Mouse (Mus musculus) neural tube, embryonic 14.5 days (tissue): Measurements from ENCODE around the gene Lrp1. TPM values are rescaled to one million over a fixed set of nuclear protein-coding genes. Genes with fewer than 3 reads are reported as not detected.

Experiments used
- ATAC-seq: fragments of 200-750 bp; cut with Nextera tagmentation; 2 replicates; pipeline ENCODE4 v1.8.0; 2017; ENCODE audit warnings: low read depth, mild to moderate bottlenecking, moderate TSS enrichment, moderate library complexity
- H3K27ac ChIP-seq: fragments of 300-500 bp; sonication (generic); 2 replicates; pipeline ENCODE4 v1.5.1; 2014; ENCODE audit warnings: low read depth, mild to moderate bottlenecking, control low read depth, low read length, moderate library complexity, mixed read lengths
- H3K27me3 ChIP-seq: fragments of 300-500 bp; sonication (generic); 2 replicates; pipeline ENCODE4 v1.6.1; 2014; ENCODE audit warnings: low read length; ENCODE audit not compliant: control insufficient read depth, insufficient read depth
- H3K36me3 ChIP-seq: fragments of 300-500 bp; sonication (generic); 2 replicates; pipeline ENCODE4 v1.6.1; 2014; ENCODE audit warnings: low read length, mixed read lengths; ENCODE audit not compliant: control insufficient read depth, insufficient read depth
- H3K4me1 ChIP-seq: fragments of 300-500 bp; sonication (generic); 2 replicates; pipeline ENCODE4 v1.6.1; 2014; ENCODE audit warnings: low read length; ENCODE audit not compliant: control insufficient read depth, insufficient read depth
- H3K4me2 ChIP-seq: fragments of 300-500 bp; sonication (generic); 2 replicates; pipeline ENCODE4 v1.6.1; 2014; ENCODE audit warnings: mild to moderate bottlenecking, low read depth, low read length, control low read depth
- H3K4me3 ChIP-seq: fragments of 300-500 bp; sonication (generic); 2 replicates; pipeline ENCODE4 v1.5.1; 2014; ENCODE audit warnings: low read depth, low read length, control low read depth, mixed read lengths
- H3K9ac ChIP-seq: fragments of 300-500 bp; sonication (generic); replicated peaks from 2 replicates; pipeline ENCODE4 v1.6.1; 2014; ENCODE audit warnings: low read depth, mild to moderate bottlenecking, control low read depth, low read length, mixed read lengths
- H3K9me3 ChIP-seq: fragments of 300-500 bp; sonication (generic); 2 replicates; pipeline ENCODE4 v1.6.1; 2016; ENCODE audit warnings: low read length; ENCODE audit not compliant: control insufficient read depth
- WGBS: fragments of 180-500 bp; shearing (Covaris S2); extraction: QIAGEN DNeasy Blood & Tissue Kit; methylation state at CpG from one replicate; pipeline ENCODE4 v1.1.7; 2014; 5-methylcytosine and 5-hydroxymethylcytosine counted together
- polyA plus RNA-seq: library from polyadenylated mRNA; unstranded; fragments of >200 nt; fragmentation: Nextera tagmentation; extraction: Ambion mirVana; gene quantifications from 2 replicates; pipeline ENCODE4 v1.2.1, GENCODE M21; 2014

The Lrp1 gene
- polyA plus RNA-seq, 1 experiment from 2014 or later: 110 TPM

- H3K27ac ChIP-seq: no peak overlapping the region
- 94% methylated on average over 15 of the region's 15 CpGs for WGBS
- no peaks in the 10 kb centered on the region for H3K27me3 ChIP-seq
- no peak overlapping the region for H3K4me3 ChIP-seq
- H3K9me3 ChIP-seq: no peaks in the 10 kb centered on the region
- no peak overlapping the region for H3K9ac ChIP-seq
- H3K4me2 ChIP-seq: no peak overlapping the region
- ATAC-seq: no peak
- H3K36me3 ChIP-seq: peaks cover 96% of the 10 kb centered on the region
- no peaks in the 10 kb centered on the region for H3K4me1 ChIP-seq
Observed at GRCm38 (mm10) chr10:127577982-127578381, 43.0 kb downstream of the Lrp1 start.

- H3K4me2 ChIP-seq: no peak overlapping the region
- H3K9ac ChIP-seq: no peak overlapping the region
- no peak for ATAC-seq
- H3K4me1 ChIP-seq: no peaks in the 10 kb centered on the region
- peaks cover 96% of the 10 kb centered on the region for H3K36me3 ChIP-seq
- 87% methylated on average over 9 of the region's 9 CpGs for WGBS
- no peaks in the 10 kb centered on the region for H3K27me3 ChIP-seq
- H3K9me3 ChIP-seq: no peaks in the 10 kb centered on the region
- H3K27ac ChIP-seq: no peak overlapping the region
- H3K4me3 ChIP-seq: no peak overlapping the region
Observed at GRCm38 (mm10) chr10:127577156-127577555, 43.8 kb downstream of the Lrp1 start.

- peaks cover 95% of the 10 kb centered on the region for H3K36me3 ChIP-seq
- ATAC-seq: no peak
- no peak overlapping the region for H3K27ac ChIP-seq
- H3K4me1 ChIP-seq: no peaks in the 10 kb centered on the region
- no peak overlapping the region for H3K4me2 ChIP-seq
- no peaks in the 10 kb centered on the region for H3K27me3 ChIP-seq
- no peaks in the 10 kb centered on the region for H3K9me3 ChIP-seq
- H3K9ac ChIP-seq: no peak overlapping the region
- no peak overlapping the region for H3K4me3 ChIP-seq
- WGBS: 61% methylated on average over 18 of the region's 18 CpGs
Observed at GRCm38 (mm10) chr10:127576381-127576961, 44.5 kb downstream of the Lrp1 start.

- Histone ChIP-seq H3K4me3 (no peak overlapping the region), H3K36me3 (peaks cover 93% of the 10 kb centered on the region), H3K4me1 (no peaks in the 10 kb centered on the region), H3K27ac (no peak overlapping the region), H3K9ac (no peak overlapping the region), H3K27me3 (no peaks in the 10 kb centered on the region), H3K4me2 (no peak overlapping the region), H3K9me3 (no peaks in the 10 kb centered on the region)
- WGBS: 94% methylated on average over 7 of the region's 7 CpGs
- ATAC-seq: no peak
Observed at GRCm38 (mm10) chr10:127575741-127576140, 45.2 kb downstream of the Lrp1 start.

- H3K36me3 ChIP-seq: peaks cover 82% of the 10 kb centered on the region
- no peaks in the 10 kb centered on the region for H3K27me3 ChIP-seq
- 95% methylated on average over 5 of the region's 5 CpGs for WGBS
- no peak overlapping the region for H3K4me3 ChIP-seq
- no peak overlapping the region for H3K4me2 ChIP-seq
- H3K9ac ChIP-seq: no peak overlapping the region
- no peaks in the 10 kb centered on the region for H3K4me1 ChIP-seq
- no peak overlapping the region for H3K27ac ChIP-seq
- no peak for ATAC-seq
- H3K9me3 ChIP-seq: no peaks in the 10 kb centered on the region
Observed at GRCm38 (mm10) chr10:127572281-127572680, 48.7 kb downstream of the Lrp1 start.

- peaks cover 82% of the 10 kb centered on the region for H3K36me3 ChIP-seq
- ATAC-seq: no peak
- 94% methylated on average over 17 of the region's 17 CpGs for WGBS
- H3K4me3 ChIP-seq: no peak overlapping the region
- no peaks in the 10 kb centered on the region for H3K4me1 ChIP-seq
- H3K27ac ChIP-seq: no peak overlapping the region
- H3K4me2 ChIP-seq: no peak overlapping the region
- no peak overlapping the region for H3K9ac ChIP-seq
- no peaks in the 10 kb centered on the region for H3K9me3 ChIP-seq
- H3K27me3 ChIP-seq: no peaks in the 10 kb centered on the region
Observed at GRCm38 (mm10) chr10:127570937-127571641, 49.9 kb downstream of the Lrp1 start.

- Histone ChIP-seq H3K27ac (no peak overlapping the region), H3K9ac (no peak overlapping the region), H3K4me1 (no peaks in the 10 kb centered on the region), H3K4me2 (no peak overlapping the region), H3K27me3 (no peaks in the 10 kb centered on the region), H3K9me3 (no peaks in the 10 kb centered on the region), H3K4me3 (no peak overlapping the region), H3K36me3 (peaks cover 79% of the 10 kb centered on the region)
- no peak for ATAC-seq
- 84% methylated on average over 6 of the region's 6 CpGs for WGBS
Observed at GRCm38 (mm10) chr10:127570384-127570783, 50.6 kb downstream of the Lrp1 start.

GRCm38 (mm10) chr10:127569450-127569849 is 51.5 kb downstream of the Lrp1 start:
- Histone ChIP-seq H3K27ac (no peak overlapping the region), H3K4me1 (no peaks in the 10 kb centered on the region), H3K4me2 (no peak overlapping the region), H3K4me3 (no peak overlapping the region), H3K27me3 (no peaks in the 10 kb centered on the region), H3K9ac (no peak overlapping the region), H3K9me3 (no peaks in the 10 kb centered on the region), H3K36me3 (peaks cover 74% of the 10 kb centered on the region)
- ATAC-seq: peak; percentile 56; the same call in 1 of the 2 replicates
- WGBS: 25% methylated on average over 3 of the region's 3 CpGs

DNA sequence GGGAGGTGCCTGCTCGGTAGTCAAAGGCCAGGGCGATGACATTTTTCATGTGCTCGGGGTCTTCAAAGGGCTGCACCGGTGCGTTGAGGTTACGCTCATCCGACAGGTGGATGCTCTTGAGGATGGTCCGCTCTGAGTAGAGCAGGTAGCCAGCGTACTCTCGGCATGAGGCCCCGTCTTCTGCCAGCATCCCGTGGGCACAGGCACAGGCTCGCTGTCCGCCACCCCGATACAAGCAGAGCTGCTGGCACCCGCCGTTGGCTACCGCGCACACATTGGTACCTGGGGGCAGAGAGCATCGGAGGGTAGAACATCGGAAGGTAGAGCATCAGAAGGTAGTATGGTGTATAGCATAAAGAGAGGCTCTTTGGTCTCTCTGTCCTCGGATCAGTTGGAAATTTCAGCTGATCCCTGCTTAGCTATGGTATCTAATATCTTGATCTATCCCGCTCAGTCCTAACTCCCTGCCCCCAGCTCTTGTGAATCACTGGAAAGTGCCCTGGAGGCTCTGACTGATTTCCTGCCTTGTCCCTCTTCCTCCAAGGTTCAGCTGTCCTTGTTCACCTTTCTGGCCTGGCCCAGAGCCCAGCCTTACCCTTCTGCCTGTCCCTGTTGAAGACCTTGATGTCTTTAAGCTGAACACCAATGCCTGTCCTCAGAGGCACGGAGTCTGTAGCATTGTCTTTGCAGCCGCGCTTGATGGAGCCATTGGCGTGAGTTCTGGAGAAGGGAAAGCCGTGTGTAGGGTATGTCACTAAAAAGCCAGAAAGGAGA is 54.2 kb downstream of the Lrp1 start:
- Histone ChIP-seq H3K4me1 (no peaks in the 10 kb centered on the region), H3K27ac (no peak overlapping the region), H3K36me3 (peaks cover 74% of the 10 kb centered on the region), H3K9me3 (no peaks in the 10 kb centered on the region), H3K4me3 (no peak overlapping the region), H3K9ac (no peak overlapping the region), H3K4me2 (no peak overlapping the region), H3K27me3 (no peaks in the 10 kb centered on the region)
- 94% methylated on average over 28 of the region's 28 CpGs for WGBS
- ATAC-seq: no peak
